Mouse (Mus musculus) liver, postnatal 0 days (tissue): Measurements from ENCODE around the gene 9130230L23Rik.

ENCODE experiments used
- CTCF ChIP-seq: sonication (generic); IDR thresholded peaks from 2 replicates; pipeline ENCODE4 v1.5.1; 2016; ENCODE audit warnings: antibody characterized with exemption, low read depth
- EP300 ChIP-seq: IDR thresholded peaks from 2 replicates; pipeline ENCODE4 v1.6.1; 2016; ENCODE audit warnings: antibody characterized with exemption, low read depth, mild to moderate bottlenecking

- TF ChIP-seq CTCF (no peak), EP300 (no peak)
Measured at GRCm38 (mm10) chr5:66008245-66008967, 4.3 kb upstream of the 9130230L23Rik start.
